Mouse (Mus musculus) large intestine, adult 2 months (tissue): ENCODE measurements around the gene Vmn1r54. TPM values are rescaled to one million over a fixed set of nuclear protein-coding genes. Genes with fewer than 3 reads are reported as not detected.

Source experiments
- polyA plus RNA-seq: library from polyadenylated mRNA; depleted of rRNA; stranded (reverse); fragments of >200 nt; gene quantifications from 2 replicates; pipeline ENCODE4 v1.2.3, GENCODE M21; 2012; rRNA removed

Gene Vmn1r54
- polyA plus RNA-seq, 1 experiment: not detected

Other genes with a start within 250 kb of the Vmn1r54 start
- gene Vmn1r47, start 230.2 kb upstream of the Vmn1r54 start, polyA plus RNA-seq: not detected in 2 replicates
- not detected in 2 replicates for gene Vmn1r48, start 209.5 kb upstream of the Vmn1r54 start, polyA plus RNA-seq
- not detected in 2 replicates for gene Vmn1r49, start 167.8 kb upstream of the Vmn1r54 start, polyA plus RNA-seq
- gene Vmn1r50, start 144.9 kb upstream of the Vmn1r54 start, polyA plus RNA-seq: not detected in 2 replicates
- gene Vmn1r51, start 123.7 kb upstream of the Vmn1r54 start, polyA plus RNA-seq: not detected in 2 replicates
- gene Vmn1r52, start 71.5 kb upstream of the Vmn1r54 start, polyA plus RNA-seq: not detected in 2 replicates
- gene V1ra8, start 43.5 kb upstream of the Vmn1r54 start, polyA plus RNA-seq: not detected in 2 replicates
- 0.14 TPM in 1 of 2 replicates, not detected in the other for gene Vmn1r53, start 21.9 kb upstream of the Vmn1r54 start, polyA plus RNA-seq
- not detected in 2 replicates for gene BC048671, start 54.9 kb downstream of the Vmn1r54 start, polyA plus RNA-seq
- gene Chst13, start 78.9 kb downstream of the Vmn1r54 start, polyA plus RNA-seq: 0.12 and 0.45 TPM in 2 replicates
- gene Uroc1, start 87.0 kb downstream of the Vmn1r54 start, polyA plus RNA-seq: 0.03 TPM in 1 of 2 replicates, not detected in the other
- 9.3 and 13.1 TPM in 2 replicates for gene Zxdc, start 123.2 kb downstream of the Vmn1r54 start, polyA plus RNA-seq
- 0.08 and 0.30 TPM in 2 replicates for gene Cfap100, start 182.5 kb downstream of the Vmn1r54 start, polyA plus RNA-seq
- gene Klf15, start 216.3 kb downstream of the Vmn1r54 start, polyA plus RNA-seq: 5.4 and 7.6 TPM in 2 replicates
- gene Aldh1l1, start 240.1 kb downstream of the Vmn1r54 start, polyA plus RNA-seq: 70.1 and 86.7 TPM in 2 replicates